Mouse (Mus musculus): ENCODE results near the gene Cacna1c.

Gene Cacna1c

GRCm38 (mm10) chr6:118946660-118947059, 249.6 kb downstream of the Cacna1c start:
- no peak for DNase-seq

GRCm38 (mm10) chr6:118944093-118944492, 252.1 kb downstream of the Cacna1c start:
- no peak for DNase-seq

- no peak for DNase-seq
Observed at GRCm38 (mm10) chr6:118941816-118942215, 254.4 kb downstream of the Cacna1c start.

- no peak for DNase-seq
Observed at GRCm38 (mm10) chr6:118941036-118941435, 255.2 kb downstream of the Cacna1c start.

- DNase-seq: no peak
Observed at GRCm38 (mm10) chr6:118939626-118940025, 256.6 kb downstream of the Cacna1c start.

- DNase-seq: no peak
Observed at GRCm38 (mm10) chr6:118938386-118939096, 257.7 kb downstream of the Cacna1c start.

GRCm38 (mm10) chr6:118937536-118937935, 258.7 kb downstream of the Cacna1c start:
- DNase-seq: no peak

GRCm38 (mm10) chr6:118935520-118936415, 260.4 kb downstream of the Cacna1c start:
- no peak for DNase-seq

GRCm38 (mm10) chr6:118934243-118934902, 261.8 kb downstream of the Cacna1c start:
- no peak for DNase-seq

- no peak for DNase-seq
Observed at GRCm38 (mm10) chr6:118933017-118933594, 263.1 kb downstream of the Cacna1c start.

GRCm38 (mm10) chr6:118932002-118932700, 264.1 kb downstream of the Cacna1c start:
- no peak for DNase-seq

- DNase-seq: no peak
Observed at GRCm38 (mm10) chr6:118926669-118927068, 269.5 kb downstream of the Cacna1c start.

GRCm38 (mm10) chr6:118924426-118924825, 271.8 kb downstream of the Cacna1c start:
- no peak for DNase-seq

GRCm38 (mm10) chr6:118923926-118924325, 272.3 kb downstream of the Cacna1c start:
- no peak for DNase-seq

- DNase-seq: no peak
Observed at GRCm38 (mm10) chr6:118923212-118923577, 273.0 kb downstream of the Cacna1c start.

- DNase-seq: peak; percentile 66
Observed at GRCm38 (mm10) chr6:118922328-118923211, 273.6 kb downstream of the Cacna1c start.

GRCm38 (mm10) chr6:118908176-118908575, 288.0 kb downstream of the Cacna1c start:
- no peak for DNase-seq

GRCm38 (mm10) chr6:118907704-118908103, 288.5 kb downstream of the Cacna1c start:
- no peak for DNase-seq

GRCm38 (mm10) chr6:118906878-118907277, 289.3 kb downstream of the Cacna1c start:
- DNase-seq: no peak

GRCm38 (mm10) chr6:118899688-118900087, 296.5 kb downstream of the Cacna1c start:
- DNase-seq: no peak

GRCm38 (mm10) chr6:118897101-118897500, 299.1 kb downstream of the Cacna1c start:
- peak; percentile 7 for DNase-seq
